Mouse (Mus musculus): ENCODE results near the gene Rbms3. TPM values are rescaled to one million over a fixed set of nuclear protein-coding genes. Genes with fewer than 3 reads are reported as not detected.

The Rbms3 gene
- polyA plus RNA-seq, 1 experiment = 30.1 TPM

DNA sequence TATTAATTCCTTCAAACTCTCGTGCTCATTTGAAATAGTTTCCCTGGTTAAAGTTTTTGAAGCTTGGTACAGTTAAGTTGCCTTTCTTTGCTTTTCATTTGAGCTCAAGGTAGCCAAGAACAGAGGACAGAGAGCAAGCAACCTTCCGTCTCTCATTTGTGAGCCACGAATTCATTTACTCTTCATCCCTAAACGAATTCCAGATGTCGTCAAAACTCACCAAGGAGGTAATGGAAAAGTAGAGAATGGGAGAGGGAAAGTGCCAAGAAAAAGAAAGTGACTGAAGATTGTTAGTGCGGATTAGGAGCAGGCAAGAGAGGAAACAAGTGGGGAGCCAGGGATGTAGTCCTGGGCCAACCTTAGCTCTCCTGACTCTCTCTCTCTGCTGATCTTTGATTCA, 630.5 kb downstream of the Rbms3 start:
- no peak for DNase-seq (ENCODE audit: low read depth)
- TF ChIP-seq CTCF (IDR thresholded peaks at IDR 0.05; ENCODE audit: borderline replicate concordance, extremely low read depth, insufficient read depth, insufficient read length) (no peak), POLR2A (IDR thresholded peaks at IDR 0.05; ENCODE audit: borderline replicate concordance, extremely low read depth, insufficient read depth, insufficient read length, poor library complexity, severe bottlenecking) (no peak)

DNA sequence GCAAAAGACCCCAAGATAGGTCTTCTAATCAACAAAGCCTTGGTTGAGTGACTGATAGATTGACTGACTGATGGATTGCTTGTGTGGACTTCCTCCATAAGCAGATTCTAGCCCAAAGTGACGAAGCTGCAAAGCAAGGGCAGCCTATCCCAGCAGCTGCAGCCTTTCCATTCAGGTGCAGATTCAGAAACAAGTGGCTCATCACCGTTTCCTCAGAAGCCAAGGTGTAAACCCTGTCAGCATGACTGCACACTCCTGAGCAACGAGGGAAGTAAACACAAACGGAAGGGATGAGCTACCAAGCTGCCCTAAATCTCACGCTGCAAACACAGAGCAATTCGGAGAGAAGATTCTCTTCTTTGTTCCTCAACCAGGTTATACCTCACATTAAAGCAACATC, 639.4 kb downstream of the Rbms3 start:
- TF ChIP-seq CTCF (IDR thresholded peaks at IDR 0.05; ENCODE audit: borderline replicate concordance, extremely low read depth, insufficient read depth, insufficient read length) (no peak), POLR2A (IDR thresholded peaks at IDR 0.05; ENCODE audit: borderline replicate concordance, extremely low read depth, insufficient read depth, insufficient read length, poor library complexity, severe bottlenecking) (no peak)
- DNase-seq (ENCODE audit: low read depth) = no peak

DNA sequence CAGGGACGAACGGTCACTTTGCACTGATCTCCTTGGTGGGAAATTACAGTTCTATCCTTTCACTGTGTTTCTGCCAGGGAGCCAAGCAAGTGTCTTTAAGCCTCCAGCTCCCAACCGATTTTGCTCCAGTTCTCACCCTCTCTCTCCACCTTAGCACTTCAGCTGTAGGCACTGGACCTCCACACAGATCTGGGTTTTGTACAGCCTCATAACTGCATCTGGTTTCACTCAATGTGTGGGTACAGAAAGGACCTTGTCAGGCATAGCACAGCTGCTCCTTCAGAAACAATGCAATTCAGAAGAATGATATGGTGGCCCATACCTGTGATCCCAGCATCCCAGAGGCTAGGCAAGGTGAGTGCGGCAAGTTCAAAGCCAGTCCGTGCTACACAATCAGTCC, 648.9 kb downstream of the Rbms3 start:
- TF ChIP-seq CTCF (IDR thresholded peaks at IDR 0.05; ENCODE audit: borderline replicate concordance, extremely low read depth, insufficient read depth, insufficient read length) = no peak
- no peak for TF ChIP-seq POLR2A (IDR thresholded peaks at IDR 0.05; ENCODE audit: borderline replicate concordance, extremely low read depth, insufficient read depth, insufficient read length, poor library complexity, severe bottlenecking)
- DNase-seq (ENCODE audit: low read depth) = no peak

DNA sequence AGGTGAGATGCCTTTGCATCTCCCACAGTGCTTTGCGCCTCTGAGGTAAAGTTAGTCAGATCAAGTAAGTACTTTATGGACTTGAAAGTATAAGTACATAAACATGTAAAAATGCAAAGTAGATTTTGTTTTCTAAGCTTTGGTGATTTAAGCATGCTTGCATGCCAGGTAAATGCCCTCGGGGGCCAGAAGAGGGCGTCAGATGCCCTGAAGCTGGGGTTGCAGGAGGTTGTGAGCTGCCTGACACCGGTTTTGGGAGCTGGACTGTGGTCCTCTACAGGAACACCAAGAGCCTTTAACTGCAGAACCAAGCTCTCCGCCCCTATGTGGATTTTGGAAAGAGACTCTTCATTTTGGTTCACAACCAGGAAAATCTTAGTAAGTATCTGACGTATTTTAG, 652.3 kb downstream of the Rbms3 start:
- DNase-seq (ENCODE audit: low read depth) = no peak
- TF ChIP-seq POLR2A (IDR thresholded peaks at IDR 0.05; ENCODE audit: borderline replicate concordance, extremely low read depth, insufficient read depth, insufficient read length, poor library complexity, severe bottlenecking) (no peak), CTCF (IDR thresholded peaks at IDR 0.05; ENCODE audit: borderline replicate concordance, extremely low read depth, insufficient read depth, insufficient read length) (no peak)

DNA sequence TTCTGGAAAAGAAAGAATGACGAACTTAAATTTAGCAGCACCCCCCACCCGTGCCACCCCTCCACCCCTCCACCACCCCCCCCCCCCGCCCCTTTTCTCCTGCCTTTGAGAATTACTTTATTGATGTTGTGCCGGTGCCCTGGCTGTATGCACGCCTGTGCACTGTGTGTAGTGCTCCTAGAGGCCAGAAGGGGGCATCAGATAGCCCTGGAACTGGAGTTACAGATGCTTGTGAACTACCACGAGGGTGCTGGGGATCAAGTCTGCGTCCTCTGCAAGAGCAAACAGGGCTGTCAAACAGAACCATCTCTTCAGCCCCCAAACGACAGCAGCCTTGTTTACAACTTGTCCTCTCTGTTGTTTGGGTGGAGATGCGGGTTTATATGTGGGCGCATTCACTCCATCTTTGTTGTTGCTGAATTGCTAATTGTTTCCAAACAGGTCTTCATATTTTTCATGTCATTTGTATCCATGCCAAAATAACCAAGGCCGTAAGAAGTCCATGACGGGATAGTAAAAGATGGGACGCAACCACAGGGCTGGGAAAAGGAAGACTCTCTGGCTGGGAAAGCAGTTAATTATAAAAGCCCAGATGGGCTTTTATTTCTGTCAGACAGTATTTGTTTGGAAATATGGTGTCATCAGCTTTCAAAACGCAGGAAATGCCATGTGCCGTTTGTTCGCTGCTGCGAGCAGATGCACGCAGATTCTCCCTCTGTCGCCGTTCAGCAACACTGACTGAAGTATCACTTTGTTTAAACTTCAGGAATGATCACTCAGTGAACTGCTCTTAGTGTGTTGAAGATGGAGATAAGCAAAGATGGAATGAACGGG, 652.9 kb downstream of the Rbms3 start:
- peak; percentile 74 for DNase-seq (ENCODE audit: low read depth)

DNA sequence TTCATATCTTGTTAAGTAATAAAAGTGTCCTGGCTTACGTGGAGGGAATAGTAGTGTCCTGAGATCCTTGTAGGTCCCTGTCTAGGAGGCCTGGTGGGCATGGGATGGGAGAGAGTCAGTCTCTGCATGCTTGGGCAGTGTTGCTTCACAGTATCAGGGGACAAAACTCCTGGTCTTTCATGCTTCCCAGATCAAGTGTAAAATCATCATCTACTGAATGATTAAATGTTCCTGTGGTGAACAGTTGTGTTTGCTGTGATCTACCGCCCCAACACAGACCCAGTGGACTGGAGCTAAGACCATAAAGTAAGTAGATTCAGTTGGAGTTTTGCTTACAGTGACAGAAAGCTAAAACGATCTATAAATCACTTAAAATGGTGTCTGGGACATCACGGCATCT, 654.4 kb downstream of the Rbms3 start:
- TF ChIP-seq CTCF (IDR thresholded peaks at IDR 0.05; ENCODE audit: borderline replicate concordance, extremely low read depth, insufficient read depth, insufficient read length) (no peak), POLR2A (IDR thresholded peaks at IDR 0.05; ENCODE audit: borderline replicate concordance, extremely low read depth, insufficient read depth, insufficient read length, poor library complexity, severe bottlenecking) (no peak)
- no peak for DNase-seq (ENCODE audit: low read depth)

More for the DNA sequence above, 652.9 kb downstream of the Rbms3 start:
- TF ChIP-seq CTCF (IDR thresholded peaks at IDR 0.05; ENCODE audit: borderline replicate concordance, extremely low read depth, insufficient read depth, insufficient read length) = peak; percentile 4; the same call in 1 of the 2 replicates
- no peak for TF ChIP-seq POLR2A (IDR thresholded peaks at IDR 0.05; ENCODE audit: borderline replicate concordance, extremely low read depth, insufficient read depth, insufficient read length, poor library complexity, severe bottlenecking)

DNA sequence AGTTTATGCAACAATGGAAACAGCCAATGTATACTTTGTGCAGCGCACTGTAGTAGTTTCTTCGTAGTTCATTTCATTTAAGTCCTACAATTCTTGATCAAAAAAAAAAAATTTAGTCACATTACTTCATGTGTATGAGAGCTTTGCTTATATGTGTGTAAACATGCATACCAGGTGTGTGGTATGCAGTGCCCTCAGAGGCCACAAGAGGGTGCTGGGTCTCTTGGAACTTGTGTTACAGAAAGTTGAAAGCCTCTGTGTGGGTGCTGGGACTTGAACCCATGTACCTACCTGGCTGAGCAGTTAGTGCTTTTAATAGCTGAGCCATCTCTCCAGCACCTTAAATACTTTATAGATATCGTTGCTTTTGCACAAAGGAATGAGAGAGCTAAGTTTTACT, 655.6 kb downstream of the Rbms3 start:
- DNase-seq (ENCODE audit: low read depth) = no peak
- peak; percentile 25; the same call in 1 of the 2 replicates for TF ChIP-seq CTCF (IDR thresholded peaks at IDR 0.05; ENCODE audit: borderline replicate concordance, extremely low read depth, insufficient read depth, insufficient read length)
- TF ChIP-seq POLR2A (IDR thresholded peaks at IDR 0.05; ENCODE audit: borderline replicate concordance, extremely low read depth, insufficient read depth, insufficient read length, poor library complexity, severe bottlenecking) = no peak

DNA sequence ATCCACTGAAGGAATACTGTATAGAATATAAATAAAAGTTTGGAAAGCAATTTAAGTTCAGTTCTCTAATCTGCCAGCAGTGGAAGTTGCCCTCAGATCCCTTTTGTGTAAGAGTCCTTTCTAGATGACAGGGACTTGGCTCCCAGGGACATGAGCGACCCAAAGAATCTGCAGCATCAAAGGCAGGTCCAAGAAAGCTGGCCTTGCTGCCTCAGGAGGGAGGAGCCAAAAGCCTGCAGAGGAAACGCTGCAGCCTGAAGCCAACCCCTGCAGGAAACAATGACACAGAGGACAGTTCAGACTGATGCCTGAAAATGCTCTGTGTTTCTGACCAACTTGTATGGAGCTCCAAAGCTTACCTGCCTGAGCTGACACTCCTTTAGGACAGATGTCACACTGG, 656.1 kb downstream of the Rbms3 start:
- peak; percentile 28 for DNase-seq (ENCODE audit: low read depth)
- TF ChIP-seq POLR2A (IDR thresholded peaks at IDR 0.05; ENCODE audit: borderline replicate concordance, extremely low read depth, insufficient read depth, insufficient read length, poor library complexity, severe bottlenecking) (no peak), CTCF (IDR thresholded peaks at IDR 0.05; ENCODE audit: borderline replicate concordance, extremely low read depth, insufficient read depth, insufficient read length) (no peak)

DNA sequence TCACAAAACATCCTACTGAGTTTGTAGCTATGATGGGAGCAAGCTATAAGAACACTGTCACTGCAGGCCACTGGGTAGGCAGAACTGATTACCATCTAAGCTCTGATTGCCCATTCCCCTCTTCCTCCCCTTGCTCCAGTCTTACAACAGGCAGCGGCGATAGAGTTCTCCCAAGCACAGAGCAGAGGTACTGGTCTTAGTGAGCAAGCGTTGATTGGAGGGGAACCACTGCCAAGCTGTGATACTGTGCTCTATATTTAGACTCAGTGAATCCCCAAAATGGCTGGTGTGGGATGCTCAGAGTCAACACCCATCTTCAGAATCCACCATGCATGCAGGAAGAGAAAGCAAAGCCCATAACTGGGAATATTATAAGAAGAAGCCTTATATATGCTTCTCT, 662.4 kb downstream of the Rbms3 start:
- TF ChIP-seq POLR2A (IDR thresholded peaks at IDR 0.05; ENCODE audit: borderline replicate concordance, extremely low read depth, insufficient read depth, insufficient read length, poor library complexity, severe bottlenecking) (no peak), CTCF (IDR thresholded peaks at IDR 0.05; ENCODE audit: borderline replicate concordance, extremely low read depth, insufficient read depth, insufficient read length) (no peak)
- no peak for DNase-seq (ENCODE audit: low read depth)

DNA sequence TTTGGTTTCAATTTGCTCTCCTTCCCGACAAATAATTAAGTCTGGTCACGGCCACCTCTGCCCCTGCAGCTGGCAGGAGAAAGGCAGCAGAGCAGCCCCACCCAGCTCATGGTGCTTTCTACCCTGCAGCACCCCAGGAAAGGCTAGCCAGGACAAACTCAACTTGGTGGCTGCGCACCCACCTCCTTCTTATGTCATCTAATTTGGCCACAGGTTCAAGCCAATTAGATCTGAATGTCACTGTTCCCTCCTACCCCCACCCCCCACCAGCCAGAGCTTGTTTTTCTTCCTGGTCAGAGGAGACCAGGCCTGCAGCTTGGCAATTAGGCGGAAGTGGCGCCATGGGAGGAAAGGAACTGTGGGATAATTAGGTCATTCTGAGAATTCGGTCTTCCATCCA, 664.0 kb downstream of the Rbms3 start:
- peak; percentile 65 for DNase-seq (ENCODE audit: low read depth)
- TF ChIP-seq CTCF (IDR thresholded peaks at IDR 0.05; ENCODE audit: borderline replicate concordance, extremely low read depth, insufficient read depth, insufficient read length) (no peak), POLR2A (IDR thresholded peaks at IDR 0.05; ENCODE audit: borderline replicate concordance, extremely low read depth, insufficient read depth, insufficient read length, poor library complexity, severe bottlenecking) (no peak)

DNA sequence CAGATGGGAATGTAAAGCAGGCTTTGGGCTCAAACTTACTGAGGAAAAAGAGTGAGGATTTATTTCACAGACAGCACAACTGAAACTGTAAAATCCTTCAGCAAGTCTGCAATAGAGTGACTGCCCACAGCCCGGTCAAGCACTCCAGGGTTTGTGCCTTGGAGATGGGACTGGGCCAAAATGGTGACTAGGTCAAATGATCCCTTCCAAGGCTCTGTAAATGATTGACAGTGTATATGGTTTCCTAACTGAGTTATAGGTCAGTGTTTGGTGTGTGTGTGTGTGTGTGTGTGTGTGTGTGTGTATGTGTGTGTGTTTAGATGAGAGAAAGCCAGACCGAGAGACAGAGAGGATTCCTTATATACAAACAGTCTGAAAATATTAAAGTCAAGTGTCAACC, 673.6 kb downstream of the Rbms3 start:
- no peak for TF ChIP-seq CTCF (IDR thresholded peaks at IDR 0.05; ENCODE audit: borderline replicate concordance, extremely low read depth, insufficient read depth, insufficient read length)
- no peak for TF ChIP-seq POLR2A (IDR thresholded peaks at IDR 0.05; ENCODE audit: borderline replicate concordance, extremely low read depth, insufficient read depth, insufficient read length, poor library complexity, severe bottlenecking)

DNA sequence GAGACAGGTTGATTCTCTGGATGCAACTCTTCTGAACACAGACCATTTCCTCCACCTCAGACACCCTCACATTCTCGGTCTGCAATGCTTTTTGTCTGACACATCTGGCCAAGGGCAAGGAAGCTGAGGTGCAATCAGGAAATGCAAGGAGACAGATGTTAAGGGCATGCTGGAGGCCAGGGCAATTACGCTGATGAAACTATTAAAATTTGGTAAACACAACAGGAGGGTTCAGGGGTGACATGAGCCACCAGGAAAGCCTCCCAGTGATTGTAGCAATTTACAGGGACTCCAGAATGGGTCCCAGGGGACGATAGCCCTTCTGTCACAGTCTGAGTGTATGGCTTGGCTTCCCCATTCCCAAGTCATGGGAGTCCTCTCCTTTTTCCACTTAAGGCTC, 681.5 kb downstream of the Rbms3 start:
- no peak for TF ChIP-seq POLR2A (IDR thresholded peaks at IDR 0.05; ENCODE audit: borderline replicate concordance, extremely low read depth, insufficient read depth, insufficient read length, poor library complexity, severe bottlenecking)
- TF ChIP-seq CTCF (IDR thresholded peaks at IDR 0.05; ENCODE audit: borderline replicate concordance, extremely low read depth, insufficient read depth, insufficient read length) = no peak
- no peak for DNase-seq (ENCODE audit: low read depth)

More for the DNA sequence above, 673.6 kb downstream of the Rbms3 start:
- no peak for DNase-seq (ENCODE audit: low read depth)

Data from brain, embryonic 14.5 days (tissue).